Mouse (Mus musculus) erythroblast, embryonic 14.5 days (primary cell): ENCODE data around the gene Ano8. TPM values are rescaled to one million over a fixed set of nuclear protein-coding genes. Genes with fewer than 3 reads are reported as not detected.

Experiments used
- H3K27me3 ChIP-seq: 2 replicates; pipeline ENCODE4 v1.6.1; 2012; ENCODE audit warnings: inconsistent platforms; ENCODE audit not compliant: control insufficient read depth
- H3K36me3 ChIP-seq: 2 replicates; pipeline ENCODE4 v1.6.1; 2012; ENCODE audit warnings: mild to moderate bottlenecking, inconsistent platforms; ENCODE audit not compliant: control insufficient read depth
- H3K4me1 ChIP-seq: 2 replicates; pipeline ENCODE4 v1.6.1; 2012; ENCODE audit warnings: inconsistent platforms; ENCODE audit not compliant: control insufficient read depth
- H3K4me3 ChIP-seq: replicated peaks from 2 replicates; pipeline ENCODE3; 2012; ENCODE audit warnings: moderate library complexity, mild to moderate bottlenecking, inconsistent platforms
- H3K9me3 ChIP-seq: 2 replicates; pipeline ENCODE4 v1.6.1; 2012; ENCODE audit warnings: low read length, inconsistent platforms, mixed read lengths; ENCODE audit not compliant: control insufficient read depth
- GATA1 ChIP-seq: IDR thresholded peaks from 2 replicates; pipeline ENCODE4 v1.6.1; 2012; ENCODE audit warnings: low read length, inconsistent platforms, mixed read lengths
- TAL1 ChIP-seq: IDR thresholded peaks from 3 replicates; pipeline ENCODE4 v1.6.1; 2012; ENCODE audit warnings: low read length, inconsistent platforms, mixed read lengths
- polyA plus RNA-seq: library from polyadenylated mRNA; stranded (reverse); fragments of >175 nt; gene quantifications from 2 replicates; pipeline ENCODE4 v1.2.3, GENCODE M21; 2012

The Ano8 gene
- polyA plus RNA-seq, 1 experiment: 0.09 TPM

- Histone ChIP-seq H3K4me3 (no peak overlapping the region), H3K36me3 (peaks cover 46% of the 10 kb centered on the region), H3K27me3 (no peaks in the 10 kb centered on the region), H3K4me1 (peaks cover 65% of the 10 kb centered on the region), H3K9me3 (no peaks in the 10 kb centered on the region)
- no peak for TF ChIP-seq TAL1
- no peak for TF ChIP-seq GATA1
Measured at GRCm38 (mm10) chr8:71468001-71468400, 17.8 kb downstream of the Ano8 start.

- Histone ChIP-seq H3K36me3 (peaks cover 38% of the 10 kb centered on the region), H3K27me3 (no peaks in the 10 kb centered on the region), H3K4me1 (peaks cover 69% of the 10 kb centered on the region), H3K9me3 (no peaks in the 10 kb centered on the region), H3K4me3 (no peak overlapping the region)
- TF ChIP-seq TAL1: no peak
- TF ChIP-seq GATA1: no peak
Measured at GRCm38 (mm10) chr8:71467201-71467600, 18.6 kb downstream of the Ano8 start.

GRCm38 (mm10) chr8:71466198-71466597, 19.6 kb downstream of the Ano8 start:
- peaks cover 6% of the 10 kb centered on the region for H3K9me3 ChIP-seq
- H3K27me3 ChIP-seq: no peaks in the 10 kb centered on the region
- peak overlapping the region; percentile 81 for H3K4me3 ChIP-seq
- peaks cover 34% of the 10 kb centered on the region for H3K36me3 ChIP-seq
- no peak for TF ChIP-seq GATA1
- no peak for TF ChIP-seq TAL1
- peaks cover 73% of the 10 kb centered on the region for H3K4me1 ChIP-seq

- peaks cover 8% of the 10 kb centered on the region for H3K9me3 ChIP-seq
- H3K4me3 ChIP-seq: peak overlapping the region; percentile 81
- H3K4me1 ChIP-seq: peaks cover 70% of the 10 kb centered on the region
- H3K36me3 ChIP-seq: peaks cover 34% of the 10 kb centered on the region
- H3K27me3 ChIP-seq: no peaks in the 10 kb centered on the region
- TF ChIP-seq GATA1 (no peak), TAL1 (no peak)
Measured at GRCm38 (mm10) chr8:71465733-71466132, 20.0 kb downstream of the Ano8 start.

GRCm38 (mm10) chr8:71464513-71465500, 21.0 kb downstream of the Ano8 start, which contains the start of gene Mrpl34:
TSS of gene Mrpl34 (plus strand) at chr8:71464959.
- Histone ChIP-seq H3K36me3 (peaks cover 33% of the 10 kb centered on the region), H3K9me3 (peaks cover 8% of the 10 kb centered on the region), H3K4me3 (peak within 1 kb of the TSS; percentile 81), H3K27me3 (no peaks in the 10 kb centered on the region), H3K4me1 (peaks cover 62% of the 10 kb centered on the region)
- TF ChIP-seq GATA1: no peak
- TF ChIP-seq TAL1: no peak

- Histone ChIP-seq H3K9me3 (peaks cover 8% of the 10 kb centered on the region), H3K4me1 (peaks cover 53% of the 10 kb centered on the region), H3K27me3 (no peaks in the 10 kb centered on the region)
Measured at GRCm38 (mm10) chr8:71463188-71464033, 22.4 kb downstream of the Ano8 start, which contains the start of gene Abhd8. TSS of gene Abhd8 (minus strand) at chr8:71463655.

GRCm38 (mm10) chr8:71462786-71463185, 23.0 kb downstream of the Ano8 start:
- peaks cover 8% of the 10 kb centered on the region for H3K9me3 ChIP-seq
- peaks cover 51% of the 10 kb centered on the region for H3K4me1 ChIP-seq
- H3K36me3 ChIP-seq: peaks cover 37% of the 10 kb centered on the region

More at GRCm38 (mm10) chr8:71463188-71464033, 22.4 kb downstream of the Ano8 start, which contains the start of gene Abhd8:
- peak within 1 kb of the TSS; percentile 81 for H3K4me3 ChIP-seq
- peaks cover 33% of the 10 kb centered on the region for H3K36me3 ChIP-seq
- no peak for TF ChIP-seq TAL1
- peak; percentile 60 for TF ChIP-seq GATA1

GRCm38 (mm10) chr8:71462191-71462590, 23.6 kb downstream of the Ano8 start:
- Histone ChIP-seq H3K4me1 (peaks cover 55% of the 10 kb centered on the region), H3K27me3 (no peaks in the 10 kb centered on the region), H3K36me3 (peaks cover 34% of the 10 kb centered on the region), H3K4me3 (peak overlapping the region; percentile 81), H3K9me3 (peaks cover 8% of the 10 kb centered on the region)
- no peak for TF ChIP-seq GATA1
- TF ChIP-seq TAL1: no peak

More at GRCm38 (mm10) chr8:71462786-71463185, 23.0 kb downstream of the Ano8 start:
- peak overlapping the region; percentile 81 for H3K4me3 ChIP-seq
- H3K27me3 ChIP-seq: no peaks in the 10 kb centered on the region
- no peak for TF ChIP-seq TAL1
- no peak for TF ChIP-seq GATA1
